Mouse (Mus musculus): ENCODE measurements around the gene Kctd6.

Gene Kctd6

GRCm38 (mm10) chr14:8213803-8214224, at the start of gene Kctd6:
TSS of gene Kctd6 (plus strand) at chr14:8214140.
- in situ Hi-C loops (cut with MboI, MseI): no loop called here

- in situ Hi-C loops (cut with MboI, MseI): no loop called here
These were observed 49.5 kb upstream of the Kctd6 start for GRCm38 (mm10) chr14:8164463-8164862.

- in situ Hi-C loops (cut with MboI, MseI): loop anchor here (5.0 kb wide), 1 partner anchor 80 kb away; no protein-coding TSS in a partner anchor
These were observed 41.2 kb upstream of the Kctd6 start, which contains the start of gene Pdhb for GRCm38 (mm10) chr14:8172507-8173410. TSS of gene Pdhb (minus strand) at chr14:8173025.

- in situ Hi-C loops (cut with MboI, MseI): loop anchor here (5.0 kb wide), 1 partner anchor 81 kb away; no protein-coding TSS in a partner anchor
These were observed 40.2 kb upstream of the Kctd6 start for GRCm38 (mm10) chr14:8173542-8174250.

GRCm38 (mm10) chr14:8174634-8175033, 39.3 kb upstream of the Kctd6 start:
- in situ Hi-C loops (cut with MboI, MseI): loop anchor here (5.0 kb wide), 1 partner anchor 82 kb away; no protein-coding TSS in a partner anchor

GRCm38 (mm10) chr14:8176251-8176650, 37.7 kb upstream of the Kctd6 start:
- in situ Hi-C loops (cut with MboI, MseI): no loop called here

GRCm38 (mm10) chr14:8180371-8181035, 33.4 kb upstream of the Kctd6 start:
- in situ Hi-C loops (cut with MboI, MseI): no loop called here

GRCm38 (mm10) chr14:8183330-8183729, 30.6 kb upstream of the Kctd6 start:
- in situ Hi-C loops (cut with MboI, MseI): no loop called here

- in situ Hi-C loops (cut with MboI, MseI): no loop called here
These were observed 27.5 kb upstream of the Kctd6 start for GRCm38 (mm10) chr14:8186278-8187045.

GRCm38 (mm10) chr14:8190556-8190955, 23.4 kb upstream of the Kctd6 start:
- in situ Hi-C loops (cut with MboI, MseI): no loop called here

GRCm38 (mm10) chr14:8191331-8191965, 22.5 kb upstream of the Kctd6 start:
- in situ Hi-C loops (cut with MboI, MseI): no loop called here

GRCm38 (mm10) chr14:8192727-8193126, 21.2 kb upstream of the Kctd6 start:
- in situ Hi-C loops (cut with MboI, MseI): no loop called here

GRCm38 (mm10) chr14:8200769-8201168, 13.2 kb upstream of the Kctd6 start:
- in situ Hi-C loops (cut with MboI, MseI): no loop called here

- in situ Hi-C loops (cut with MboI, MseI): no loop called here
These were observed 12.2 kb upstream of the Kctd6 start for GRCm38 (mm10) chr14:8201715-8202114.

GRCm38 (mm10) chr14:8206179-8206910, 7.6 kb upstream of the Kctd6 start:
- in situ Hi-C loops (cut with MboI, MseI): no loop called here

- in situ Hi-C loops (cut with MboI, MseI): no loop called here
These were observed 6.8 kb upstream of the Kctd6 start for GRCm38 (mm10) chr14:8207105-8207504.

- in situ Hi-C loops (cut with MboI, MseI): no loop called here
These were observed 6.4 kb upstream of the Kctd6 start for GRCm38 (mm10) chr14:8207543-8207942.

- in situ Hi-C loops (cut with MboI, MseI): no loop called here
These were observed 5.1 kb upstream of the Kctd6 start for GRCm38 (mm10) chr14:8208876-8209275.

- in situ Hi-C loops (cut with MboI, MseI): no loop called here
These were observed 4.0 kb upstream of the Kctd6 start for GRCm38 (mm10) chr14:8209896-8210295.

GRCm38 (mm10) chr14:8212996-8213395, 944 bp upstream of the Kctd6 start:
- in situ Hi-C loops (cut with MboI, MseI): no loop called here

Data from regulatory T cell (primary cell).